Mouse (Mus musculus) hindbrain, postnatal 0 days (tissue): ENCODE data around the gene Pbld1. TPM values are rescaled to one million over a fixed set of nuclear protein-coding genes. Genes with fewer than 3 reads are reported as not detected.

ENCODE experiments used
- ATAC-seq: fragments of 200-750 bp; cut with Nextera tagmentation; 2 replicates; pipeline ENCODE4 v1.8.0; 2017; ENCODE audit warnings: mild to moderate bottlenecking, moderate TSS enrichment, moderate library complexity
- DNase-seq: peaks from one replicate; pipeline ENCODE4 v3.0.0-alpha.2; 2015; ENCODE audit warnings: low spot score
- H3K27ac ChIP-seq: fragments of 300-500 bp; sonication (generic); 2 replicates; pipeline ENCODE4 v1.5.1; 2014; ENCODE audit warnings: mild to moderate bottlenecking
- H3K27me3 ChIP-seq: fragments of 300-500 bp; sonication (generic); 2 replicates; pipeline ENCODE4 v1.6.1; 2014; ENCODE audit warnings: low read length, mixed read lengths; ENCODE audit not compliant: insufficient read depth
- H3K36me3 ChIP-seq: fragments of 300-500 bp; sonication (generic); 2 replicates; pipeline ENCODE4 v1.6.1; 2014; ENCODE audit warnings: low read length, mixed read lengths; ENCODE audit not compliant: insufficient read depth
- H3K4me1 ChIP-seq: fragments of 300-500 bp; sonication (generic); 2 replicates; pipeline ENCODE4 v1.6.1; 2014; ENCODE audit warnings: antibody characterized with exemption, low read length, mixed read lengths; ENCODE audit not compliant: insufficient read depth
- H3K4me2 ChIP-seq: fragments of 300-500 bp; sonication (generic); 2 replicates; pipeline ENCODE4 v1.6.1; 2014; ENCODE audit warnings: low read depth, mild to moderate bottlenecking, low read length, moderate library complexity, mixed read lengths
- H3K4me3 ChIP-seq: fragments of 300-500 bp; sonication (generic); 2 replicates; pipeline ENCODE4 v1.5.1; 2014; ENCODE audit warnings: low read length
- H3K9ac ChIP-seq: fragments of 300-500 bp; sonication (generic); replicated peaks from 2 replicates; pipeline ENCODE4 v1.6.1; 2014; ENCODE audit warnings: mild to moderate bottlenecking, low read length, moderate library complexity, mixed read lengths
- H3K9me3 ChIP-seq: fragments of 300-500 bp; sonication (generic); 2 replicates; pipeline ENCODE4 v1.6.1; 2016; ENCODE audit warnings: low read length, mixed read lengths
- CTCF ChIP-seq: IDR thresholded peaks from 2 replicates; pipeline ENCODE4 v1.5.1; 2016; ENCODE audit warnings: antibody characterized with exemption, control low read depth, low read depth
- WGBS: fragments of 180-500 bp; shearing (Covaris S2); extraction: QIAGEN DNeasy Blood & Tissue Kit; methylation state at CpG from one replicate; pipeline ENCODE4 v1.1.7; 2014; 5-methylcytosine and 5-hydroxymethylcytosine counted together
- polyA plus RNA-seq: library from polyadenylated mRNA; unstranded; fragments of >200 nt; fragmentation: Nextera tagmentation; extraction: Ambion mirVana; gene quantifications from 2 replicates; pipeline ENCODE4 v1.2.1, GENCODE M21; 2015
- total RNA-seq: library from RNA; depleted of rRNA; stranded (reverse); fragments of >200 nt; gene quantifications from 2 replicates; pipeline ENCODE4 v1.2.3, GENCODE M21; 2014

Gene Pbld1
- total and polyA plus RNA-seq, 2 experiments from 2014 or later = 0.88 to 18.2 TPM

DNA sequence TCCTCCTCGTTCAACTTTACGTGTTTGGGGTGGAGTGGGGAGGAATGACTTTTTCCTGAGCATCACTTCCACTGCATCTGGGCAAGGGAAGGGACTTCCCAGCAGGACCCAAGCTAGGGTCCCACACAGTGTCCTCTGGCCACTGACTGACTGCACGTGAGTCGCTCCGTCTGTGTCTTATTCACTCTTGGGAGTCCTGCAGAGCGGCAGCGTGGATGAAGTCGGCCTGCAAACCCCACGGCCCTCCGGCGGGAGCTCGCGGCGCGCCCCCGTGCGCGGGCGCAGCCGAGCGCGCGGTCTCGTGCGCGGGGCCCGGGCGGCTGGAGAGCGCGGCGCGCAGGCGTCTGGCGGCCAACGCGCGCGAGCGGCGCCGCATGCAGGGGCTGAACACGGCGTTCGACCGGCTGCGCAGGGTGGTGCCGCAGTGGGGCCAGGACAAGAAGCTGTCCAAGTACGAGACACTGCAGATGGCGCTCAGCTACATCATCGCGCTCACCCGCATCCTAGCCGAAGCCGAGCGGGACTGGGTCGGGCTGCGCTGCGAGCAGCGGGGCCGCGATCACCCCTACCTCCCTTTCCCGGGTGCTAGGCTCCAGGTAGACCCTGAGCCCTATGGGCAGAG, 40.1 kb downstream of the Pbld1 start:
- Histone ChIP-seq H3K36me3 (no peaks in the 10 kb centered on the region), H3K4me1 (no peaks in the 10 kb centered on the region), H3K4me2 (peak overlapping the region; percentile 84), H3K9me3 (no peaks in the 10 kb centered on the region), H3K27me3 (no peaks in the 10 kb centered on the region; the same call in 1 of the 2 replicates), H3K9ac (peak overlapping the region; percentile 74), H3K27ac (peak overlapping the region; percentile 71), H3K4me3 (peak overlapping the region; percentile 74)
- TF ChIP-seq CTCF = no peak
- peak; percentile 88 for DNase-seq
- under 1% methylated on average over 61 of the region's 62 CpGs for WGBS
- ATAC-seq = peak; percentile 91

DNA sequence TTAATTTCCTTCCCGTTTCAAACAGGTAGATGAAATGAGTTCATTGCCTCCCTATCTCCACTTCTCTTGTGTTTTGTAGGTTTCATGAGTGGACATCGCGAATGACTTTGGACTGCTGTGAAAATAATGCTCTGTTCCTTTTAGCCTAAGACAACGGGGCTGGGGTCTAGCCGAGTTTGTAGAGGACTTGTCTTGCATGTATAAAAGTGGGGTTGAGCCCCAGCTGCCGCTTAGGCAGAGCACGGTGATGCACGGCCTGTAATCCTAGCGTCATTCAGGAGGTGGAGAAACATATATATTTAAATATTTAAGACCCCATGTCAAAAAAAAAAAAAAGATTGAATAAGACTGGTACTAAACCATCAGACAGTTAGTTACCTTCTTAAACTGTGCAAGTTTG, 40.7 kb downstream of the Pbld1 start:
- Histone ChIP-seq H3K27me3 (no peaks in the 10 kb centered on the region), H3K27ac (peak overlapping the region; percentile 71), H3K9me3 (no peaks in the 10 kb centered on the region), H3K36me3 (no peaks in the 10 kb centered on the region), H3K4me3 (peak overlapping the region; percentile 74), H3K9ac (peak overlapping the region; percentile 74), H3K4me1 (no peaks in the 10 kb centered on the region), H3K4me2 (peak overlapping the region; percentile 84)
- TF ChIP-seq CTCF = no peak
- WGBS = 3% methylated on average over 9 of the region's 9 CpGs
- ATAC-seq (peak; percentile 54; the same call in 1 of the 2 replicates), DNase-seq (peak; percentile 8)

DNA sequence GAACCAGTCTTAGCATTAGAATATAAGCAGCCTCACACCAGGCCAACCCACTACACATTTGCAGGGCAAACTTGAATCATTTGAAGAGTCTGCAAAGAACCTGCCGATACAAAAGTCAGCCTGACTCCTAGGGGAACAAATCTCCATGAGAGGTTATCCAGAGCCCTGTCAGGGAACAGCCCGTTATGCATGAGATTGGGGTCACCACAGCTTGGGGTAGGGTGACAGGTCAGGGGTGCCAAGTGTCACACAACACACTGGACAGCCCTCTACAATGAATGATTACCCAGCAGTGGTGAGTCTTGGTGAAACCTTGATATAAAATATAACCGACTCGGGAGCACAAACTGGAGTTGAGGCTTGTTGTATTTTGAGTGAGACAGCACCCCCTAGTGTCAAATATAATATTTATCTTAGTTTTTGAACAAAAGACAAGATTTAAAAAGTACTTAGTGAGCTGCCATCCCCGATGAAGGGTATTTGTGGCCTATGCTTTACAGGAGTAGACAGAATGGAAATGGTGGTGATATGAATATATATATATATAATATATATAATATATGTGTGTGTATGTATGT, 53.2 kb downstream of the Pbld1 start:
- ATAC-seq = peak; percentile 49; the same call in 1 of the 2 replicates
- peak; percentile 51 for TF ChIP-seq CTCF
- H3K9me3 ChIP-seq = no peaks in the 10 kb centered on the region

DNA sequence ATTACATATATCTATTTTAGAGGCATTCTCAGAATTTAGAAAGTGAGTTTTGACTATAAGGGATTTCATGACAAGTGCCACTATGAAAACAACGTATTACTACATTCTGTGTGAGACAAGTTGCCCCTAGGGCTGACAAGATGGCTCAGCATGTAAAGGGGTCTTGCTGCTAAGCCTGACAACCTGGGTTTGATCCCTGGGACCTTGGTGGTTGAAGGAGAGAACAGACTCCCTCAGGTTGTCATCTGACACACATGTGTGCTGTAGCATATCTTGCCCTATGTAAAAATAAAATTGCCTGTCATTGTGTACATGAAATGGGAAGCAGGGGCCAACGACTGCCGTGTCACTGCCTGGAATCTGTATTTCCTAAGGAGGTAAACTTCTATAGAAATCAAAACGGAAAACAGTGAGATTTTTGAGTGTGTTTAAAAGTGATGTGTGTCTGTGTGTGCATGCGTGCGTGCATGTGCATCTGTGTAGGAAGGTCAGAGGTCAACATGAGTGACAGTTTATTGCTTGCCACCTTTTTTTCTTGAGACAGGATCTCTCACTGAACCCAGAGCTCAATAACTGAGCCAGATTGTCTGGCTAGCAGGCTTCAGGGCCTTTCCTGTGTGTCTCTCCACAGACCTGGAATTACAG, 53.9 kb downstream of the Pbld1 start:
- ATAC-seq = no peak
- no peak overlapping the region for H3K4me3 ChIP-seq
- TF ChIP-seq CTCF = no peak
- H3K27ac ChIP-seq = no peak overlapping the region
- H3K9ac ChIP-seq = no peak overlapping the region
- DNase-seq = no peak
- 86% methylated on average over 6 of the region's 6 CpGs for WGBS
- H3K36me3 ChIP-seq = no peaks in the 10 kb centered on the region
- no peaks in the 10 kb centered on the region for H3K4me1 ChIP-seq
- H3K27me3 ChIP-seq = no peaks in the 10 kb centered on the region
- no peaks in the 10 kb centered on the region for H3K9me3 ChIP-seq
- H3K4me2 ChIP-seq = no peak overlapping the region

More for the DNA sequence above, 53.2 kb downstream of the Pbld1 start:
- 39% methylated on average over 5 of the region's 5 CpGs for WGBS
- no peak overlapping the region for H3K4me3 ChIP-seq
- no peaks in the 10 kb centered on the region for H3K27me3 ChIP-seq
- no peaks in the 10 kb centered on the region for H3K36me3 ChIP-seq
- no peaks in the 10 kb centered on the region for H3K4me1 ChIP-seq
- DNase-seq = peak; percentile 75
- H3K9ac ChIP-seq = no peak overlapping the region
- H3K4me2 ChIP-seq = no peak overlapping the region
- no peak overlapping the region for H3K27ac ChIP-seq

DNA sequence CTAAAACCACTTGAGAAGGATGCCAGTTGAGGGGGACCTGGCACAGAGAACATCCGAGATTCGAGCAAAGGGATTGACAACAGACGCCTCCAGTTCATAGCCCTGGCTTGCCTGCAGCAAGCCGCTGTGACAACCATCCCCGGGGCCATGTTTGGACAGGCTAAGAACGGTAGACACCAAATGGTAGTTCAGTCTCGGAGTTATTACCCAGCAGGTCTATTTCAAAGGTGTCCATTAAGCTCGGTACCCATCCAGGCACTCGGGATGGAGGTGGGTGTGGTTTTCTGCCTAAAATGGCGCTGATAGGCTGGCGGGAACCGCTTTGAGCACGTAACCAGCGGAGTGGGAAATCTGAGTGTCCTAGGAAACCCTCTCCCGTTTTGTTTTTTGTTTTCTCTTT, 55.9 kb downstream of the Pbld1 start:
- ATAC-seq (no peak), DNase-seq (no peak)
- Histone ChIP-seq H3K27ac (no peak overlapping the region), H3K4me2 (no peak overlapping the region), H3K9me3 (no peaks in the 10 kb centered on the region), H3K36me3 (no peaks in the 10 kb centered on the region), H3K9ac (no peak overlapping the region), H3K4me3 (no peak overlapping the region), H3K4me1 (no peaks in the 10 kb centered on the region), H3K27me3 (no peaks in the 10 kb centered on the region)
- 84% methylated on average over 15 of the region's 15 CpGs for WGBS
- TF ChIP-seq CTCF = no peak

DNA sequence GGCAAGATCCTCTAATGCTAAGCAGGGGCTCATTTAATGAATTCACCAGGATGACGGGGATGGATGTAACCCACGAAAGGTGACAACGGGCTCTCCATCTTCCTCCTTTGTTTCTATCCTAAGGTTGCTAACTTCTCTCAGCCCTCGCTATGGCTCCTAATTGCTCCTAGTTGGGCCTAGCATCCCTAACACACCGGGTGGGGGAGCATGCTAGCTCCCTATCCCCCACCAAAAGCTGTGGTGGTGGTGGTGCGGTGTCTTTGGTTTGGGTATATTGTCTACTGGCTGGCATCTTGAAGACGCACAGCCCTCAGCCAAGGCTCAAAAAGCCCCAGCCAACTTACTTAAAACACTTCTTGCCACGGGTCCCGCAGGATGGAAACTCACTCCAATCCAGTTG, 56.4 kb downstream of the Pbld1 start:
- TF ChIP-seq CTCF = no peak
- no peaks in the 10 kb centered on the region for H3K4me1 ChIP-seq
- H3K4me2 ChIP-seq = no peak overlapping the region
- H3K27ac ChIP-seq = no peak overlapping the region
- no peaks in the 10 kb centered on the region for H3K9me3 ChIP-seq
- H3K9ac ChIP-seq = no peak overlapping the region
- no peak for DNase-seq
- H3K36me3 ChIP-seq = no peaks in the 10 kb centered on the region
- 90% methylated on average over 9 of the region's 9 CpGs for WGBS
- no peaks in the 10 kb centered on the region for H3K27me3 ChIP-seq
- H3K4me3 ChIP-seq = no peak overlapping the region
- no peak for ATAC-seq

DNA sequence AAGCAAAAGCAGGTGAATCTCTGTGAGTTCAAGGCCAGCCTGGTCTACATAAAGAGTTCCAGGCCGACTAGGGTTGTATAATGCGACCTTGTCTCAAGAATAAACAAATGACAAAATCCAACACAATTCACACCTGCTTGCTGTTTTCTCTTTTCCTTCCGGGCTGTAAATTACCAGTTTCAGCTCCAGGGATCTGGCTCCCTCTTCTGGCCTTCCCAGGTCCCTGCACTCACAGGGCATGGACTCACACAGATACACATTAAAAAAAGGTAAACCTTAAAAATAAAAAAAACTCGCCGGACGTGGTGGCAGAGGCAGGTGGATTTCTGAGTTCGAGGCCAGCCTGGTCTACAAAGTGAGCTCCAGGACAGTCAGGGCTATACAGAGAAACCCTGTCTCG, 57.6 kb downstream of the Pbld1 start:
- no peak overlapping the region for H3K4me3 ChIP-seq
- H3K4me2 ChIP-seq = no peak overlapping the region
- no peak overlapping the region for H3K27ac ChIP-seq
- no peaks in the 10 kb centered on the region for H3K9me3 ChIP-seq
- no peaks in the 10 kb centered on the region for H3K27me3 ChIP-seq
- ATAC-seq (no peak), DNase-seq (no peak)
- no peak for TF ChIP-seq CTCF
- no peaks in the 10 kb centered on the region for H3K4me1 ChIP-seq
- H3K9ac ChIP-seq = no peak overlapping the region
- 95% methylated on average over 8 of the region's 8 CpGs for WGBS
- no peaks in the 10 kb centered on the region for H3K36me3 ChIP-seq
